Mouse (Mus musculus): ENCODE data around the gene Cad. TPM values are rescaled to one million over a fixed set of nuclear protein-coding genes. Genes with fewer than 3 reads are reported as not detected.

Gene Cad
- polyA plus RNA-seq, 1 experiment from 2014 or later = 4.2 TPM

GRCm38 (mm10) chr5:31116912-31117311 lies 62.3 kb downstream of the Cad start:
- Histone ChIP-seq H3K4me2 (replicated peaks; ENCODE audit: low read depth, low read length) (no peak overlapping the region), H3K4me1 (ENCODE audit: insufficient read depth, low read depth, low read length) (no peaks in the 10 kb centered on the region), H3K36me3 (ENCODE audit: insufficient read depth, low read length) (no peaks in the 10 kb centered on the region), H3K9ac (replicated peaks; ENCODE audit: low read depth) (no peak overlapping the region), H3K4me3 (ENCODE audit: low read depth, low read length) (no peak overlapping the region), H3K9me3 (ENCODE audit: low read length) (no peaks in the 10 kb centered on the region), H3K27ac (ENCODE audit: low read length) (no peak overlapping the region), H3K27me3 (replicated peaks; ENCODE audit: insufficient read depth, low read length) (no peaks in the 10 kb centered on the region)
- DNase-seq (ENCODE audit: low spot score) = no peak
- no peak for TF ChIP-seq EP300 (IDR thresholded peaks at IDR 0.05)
- TF ChIP-seq CTCF (IDR thresholded peaks at IDR 0.05) = no peak
- no peak for ATAC-seq
- WGBS = 23% methylated on average over 10 of the region's 10 CpGs

DNA sequence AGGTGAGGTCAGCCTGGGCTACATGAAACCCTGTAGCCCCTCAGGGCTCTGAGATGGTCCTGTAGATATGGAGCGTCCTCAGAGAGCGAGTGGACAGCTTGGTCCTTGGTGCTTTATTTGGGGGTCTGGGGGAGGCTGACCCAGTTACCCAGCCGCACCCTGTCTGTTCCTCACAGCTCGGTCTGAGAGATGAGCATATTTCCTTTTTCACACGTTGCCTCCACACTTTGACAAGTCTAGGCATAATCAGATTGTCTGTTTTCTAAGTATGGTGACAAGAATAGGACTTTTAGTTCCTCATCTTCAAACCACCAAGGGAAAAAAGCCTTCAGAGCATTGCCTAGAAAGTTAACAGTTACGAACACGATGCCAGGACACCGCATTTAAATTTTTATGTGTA lies 66.5 kb downstream of the Cad start:
- Histone ChIP-seq H3K4me2 (replicated peaks; ENCODE audit: low read depth, low read length) (no peak overlapping the region), H3K27me3 (replicated peaks; ENCODE audit: insufficient read depth, low read length) (no peaks in the 10 kb centered on the region), H3K9me3 (ENCODE audit: low read length) (no peaks in the 10 kb centered on the region), H3K27ac (ENCODE audit: low read length) (no peak overlapping the region), H3K9ac (replicated peaks; ENCODE audit: low read depth) (no peak overlapping the region), H3K36me3 (ENCODE audit: insufficient read depth, low read length) (no peaks in the 10 kb centered on the region), H3K4me1 (ENCODE audit: insufficient read depth, low read depth, low read length) (no peaks in the 10 kb centered on the region), H3K4me3 (ENCODE audit: low read depth, low read length) (no peak overlapping the region)
- DNase-seq (ENCODE audit: low spot score) (no peak), ATAC-seq (no peak)
- WGBS = 80% methylated on average over 8 of the region's 8 CpGs
- TF ChIP-seq CTCF (IDR thresholded peaks at IDR 0.05) (no peak), EP300 (IDR thresholded peaks at IDR 0.05) (no peak)

- Histone ChIP-seq H3K27me3 (replicated peaks; ENCODE audit: insufficient read depth, low read length) (no peaks in the 10 kb centered on the region), H3K4me2 (replicated peaks; ENCODE audit: low read depth, low read length) (no peak overlapping the region), H3K9me3 (ENCODE audit: low read length) (no peaks in the 10 kb centered on the region), H3K4me1 (ENCODE audit: insufficient read depth, low read depth, low read length) (no peaks in the 10 kb centered on the region), H3K4me3 (ENCODE audit: low read depth, low read length) (no peak overlapping the region), H3K27ac (ENCODE audit: low read length) (no peak overlapping the region), H3K9ac (replicated peaks; ENCODE audit: low read depth) (no peak overlapping the region), H3K36me3 (ENCODE audit: insufficient read depth, low read length) (no peaks in the 10 kb centered on the region)
- DNase-seq (ENCODE audit: low spot score) = no peak
- TF ChIP-seq CTCF (IDR thresholded peaks at IDR 0.05) = no peak
- TF ChIP-seq EP300 (IDR thresholded peaks at IDR 0.05) = no peak
- ATAC-seq = no peak
- 33% methylated on average over 2 of the region's 2 CpGs for WGBS
Observed at GRCm38 (mm10) chr5:31123481-31123880, 68.9 kb downstream of the Cad start.

DNA sequence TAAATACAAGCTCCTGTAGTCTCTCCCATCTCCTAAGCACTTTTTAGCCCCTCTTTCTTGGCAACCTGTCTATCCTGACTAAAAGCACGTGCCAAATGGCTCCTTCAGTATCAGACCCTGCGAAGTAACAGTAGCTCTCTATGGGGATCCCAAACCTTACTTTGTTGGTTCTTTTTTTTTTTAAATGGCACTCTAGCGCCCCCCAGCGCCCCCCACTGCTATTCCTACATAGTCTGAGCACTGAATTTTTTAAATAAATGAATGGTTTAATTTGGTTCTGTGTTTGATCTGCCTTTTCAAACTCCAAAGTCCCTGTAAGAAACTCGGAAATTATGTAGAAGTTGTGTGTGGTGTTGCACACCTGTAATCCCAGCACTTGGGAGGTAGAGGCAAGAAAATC lies 71.5 kb downstream of the Cad start:
- H3K4me1 ChIP-seq (ENCODE audit: insufficient read depth, low read depth, low read length) = no peaks in the 10 kb centered on the region
- 37% methylated on average over 5 of the region's 5 CpGs for WGBS
- no peaks in the 10 kb centered on the region for H3K27me3 ChIP-seq (replicated peaks; ENCODE audit: insufficient read depth, low read length)
- H3K9me3 ChIP-seq (ENCODE audit: low read length) = no peaks in the 10 kb centered on the region
- no peak overlapping the region for H3K4me2 ChIP-seq (replicated peaks; ENCODE audit: low read depth, low read length)
- DNase-seq (ENCODE audit: low spot score) (no peak), ATAC-seq (no peak)
- no peak overlapping the region for H3K4me3 ChIP-seq (ENCODE audit: low read depth, low read length)
- H3K36me3 ChIP-seq (ENCODE audit: insufficient read depth, low read length) = no peaks in the 10 kb centered on the region
- no peak overlapping the region for H3K9ac ChIP-seq (replicated peaks; ENCODE audit: low read depth)
- TF ChIP-seq EP300 (IDR thresholded peaks at IDR 0.05) = no peak
- no peak for TF ChIP-seq CTCF (IDR thresholded peaks at IDR 0.05)
- no peak overlapping the region for H3K27ac ChIP-seq (ENCODE audit: low read length)

Other genes starting within 250 kb of the Cad start
- 23.2 and 27.2 TPM in 2 replicates for gene Mapre3, start 240.1 kb upstream of the Cad start, polyA plus RNA-seq (2015; fragmentation: Nextera tagmentation; extraction: Ambion mirVana)
- gene Tmem214, start 186.8 kb upstream of the Cad start, polyA plus RNA-seq (2015; fragmentation: Nextera tagmentation; extraction: Ambion mirVana) = 58.2 and 63.8 TPM in 2 replicates
- 9.9 and 10.2 TPM in 2 replicates for gene Agbl5, start 166.1 kb upstream of the Cad start, polyA plus RNA-seq (2015; fragmentation: Nextera tagmentation; extraction: Ambion mirVana)
- 340 and 365 TPM in 2 replicates for gene Ost4, start 147.0 kb upstream of the Cad start, polyA plus RNA-seq (2015; fragmentation: Nextera tagmentation; extraction: Ambion mirVana)
- gene Emilin1, start 141.4 kb upstream of the Cad start, polyA plus RNA-seq (2015; fragmentation: Nextera tagmentation; extraction: Ambion mirVana) = 121 and 135 TPM in 2 replicates
- gene Khk, start 133.3 kb upstream of the Cad start, polyA plus RNA-seq (2015; fragmentation: Nextera tagmentation; extraction: Ambion mirVana) = 43.6 and 48.7 TPM in 2 replicates
- gene Cgref1, start 109.2 kb upstream of the Cad start, polyA plus RNA-seq (2015; fragmentation: Nextera tagmentation; extraction: Ambion mirVana) = 1.8 and 2.3 TPM in 2 replicates
- gene Preb, start 94.4 kb upstream of the Cad start, polyA plus RNA-seq (2015; fragmentation: Nextera tagmentation; extraction: Ambion mirVana) = 76.5 and 79.7 TPM in 2 replicates
- gene Tcf23, start 86.1 kb upstream of the Cad start, polyA plus RNA-seq (2015; fragmentation: Nextera tagmentation; extraction: Ambion mirVana) = 0.44 and 0.49 TPM in 2 replicates
- 260 and 289 TPM in 2 replicates for gene Atraid, start 6.5 kb upstream of the Cad start, polyA plus RNA-seq (2015; fragmentation: Nextera tagmentation; extraction: Ambion mirVana)
- gene Slc5a6, start 5.9 kb upstream of the Cad start, polyA plus RNA-seq (2015; fragmentation: Nextera tagmentation; extraction: Ambion mirVana) = 3.4 and 3.6 TPM in 2 replicates
- gene Dnajc5g, start 51.5 kb downstream of the Cad start, polyA plus RNA-seq (2015; fragmentation: Nextera tagmentation; extraction: Ambion mirVana) = not detected in 2 replicates
- not detected in 2 replicates for gene Slc30a3, start 53.5 kb downstream of the Cad start, polyA plus RNA-seq (2015; fragmentation: Nextera tagmentation; extraction: Ambion mirVana)
- gene Trim54, start 61.9 kb downstream of the Cad start, polyA plus RNA-seq (2015; fragmentation: Nextera tagmentation; extraction: Ambion mirVana) = 0.49 and 0.55 TPM in 2 replicates
- not detected in 2 replicates for gene Ucn, start 84.0 kb downstream of the Cad start, polyA plus RNA-seq (2015; fragmentation: Nextera tagmentation; extraction: Ambion mirVana)
- 38.2 and 53.6 TPM in 2 replicates for gene Mpv17, start 99.5 kb downstream of the Cad start, polyA plus RNA-seq (2015; fragmentation: Nextera tagmentation; extraction: Ambion mirVana)
- gene Gm29609, start 125.1 kb downstream of the Cad start, polyA plus RNA-seq (2015; fragmentation: Nextera tagmentation; extraction: Ambion mirVana) = 0.73 TPM in 1 of 2 replicates, not detected in the other
- 24.2 and 26.2 TPM in 2 replicates for gene Gtf3c2, start 125.4 kb downstream of the Cad start, polyA plus RNA-seq (2015; fragmentation: Nextera tagmentation; extraction: Ambion mirVana)
- gene Snx17, start 138.4 kb downstream of the Cad start, polyA plus RNA-seq (2015; fragmentation: Nextera tagmentation; extraction: Ambion mirVana) = 103 and 106 TPM in 2 replicates
- gene Eif2b4, start 138.7 kb downstream of the Cad start, polyA plus RNA-seq (2015; fragmentation: Nextera tagmentation; extraction: Ambion mirVana) = 44.4 and 45.0 TPM in 2 replicates
- gene Zfp513, start 147.5 kb downstream of the Cad start, polyA plus RNA-seq (2015; fragmentation: Nextera tagmentation; extraction: Ambion mirVana) = 6.6 and 7.4 TPM in 2 replicates
- 77.6 TPM in 2 replicates for gene Ppm1g, start 165.9 kb downstream of the Cad start, polyA plus RNA-seq (2015; fragmentation: Nextera tagmentation; extraction: Ambion mirVana)
- 125 and 131 TPM in 2 replicates for gene Nrbp1, start 186.1 kb downstream of the Cad start, polyA plus RNA-seq (2015; fragmentation: Nextera tagmentation; extraction: Ambion mirVana)
- 0.45 and 0.62 TPM in 2 replicates for gene Gm9970, start 186.5 kb downstream of the Cad start, polyA plus RNA-seq (2015; fragmentation: Nextera tagmentation; extraction: Ambion mirVana)
- gene Krtcap3, start 196.9 kb downstream of the Cad start, polyA plus RNA-seq (2015; fragmentation: Nextera tagmentation; extraction: Ambion mirVana) = 44.5 and 50.4 TPM in 2 replicates
- 24.2 and 25.6 TPM in 2 replicates for gene Ift172, start 236.3 kb downstream of the Cad start, polyA plus RNA-seq (2015; fragmentation: Nextera tagmentation; extraction: Ambion mirVana)
- 9.7 and 11.8 TPM in 2 replicates for gene Fndc4, start 241.3 kb downstream of the Cad start, polyA plus RNA-seq (2015; fragmentation: Nextera tagmentation; extraction: Ambion mirVana)
- 0.08 TPM in 1 of 2 replicates, not detected in the other for gene Gckr, start 242.7 kb downstream of the Cad start, polyA plus RNA-seq (2015; fragmentation: Nextera tagmentation; extraction: Ambion mirVana)

Data from lung, postnatal 0 days (tissue).